In the genomic region with DNA sequence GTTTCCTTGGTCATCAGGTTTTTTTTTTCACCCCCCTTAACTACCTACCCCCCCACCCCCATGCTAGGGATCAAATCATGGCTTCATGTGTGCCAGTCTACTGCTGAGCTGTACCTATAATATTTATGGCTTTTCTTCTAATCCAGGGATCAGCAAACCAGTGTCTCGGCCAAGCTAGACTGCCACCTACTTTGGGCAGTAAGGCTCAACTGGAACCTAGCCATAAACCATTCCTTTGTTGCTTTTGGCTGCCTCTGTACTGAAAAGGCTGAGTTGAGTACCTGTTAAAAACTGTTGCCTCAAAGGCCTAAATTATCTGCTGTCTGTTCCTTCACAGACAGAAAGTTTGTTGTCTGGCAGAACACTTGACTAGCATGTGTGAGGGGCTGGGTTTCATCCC, we compare ENCODE assay signal across 13 mouse cellular contexts.
"Had no signal": no experiment of that assay in that cellular context is flagged by ENCODE, and none has a peak within 500 bp of the region (broad histone marks: within the 10 kb centered on the region; RNA-seq: fewer than 3 reads in every experiment).

No protein-coding gene starts in this region.

- H3K27me3 ChIP-seq: midbrain, embryonic 13.5 days; neural tube, embryonic 12.5 days had no signal

- H3K27ac ChIP-seq: midbrain, embryonic 10.5 days; midbrain, embryonic 13.5 days; neural tube, embryonic 12.5 days had no signal

- ATAC-seq: midbrain, embryonic 13.5 days; midbrain, embryonic 16.5 days had no signal

- H3K9me3 ChIP-seq: midbrain, embryonic 10.5 days; midbrain, embryonic 13.5 days; neural tube, embryonic 12.5 days had no signal

- H3K9ac ChIP-seq: lung, embryonic 14.5 days; midbrain, embryonic 13.5 days; neural tube, embryonic 12.5 days had no signal

- H3K4me3 ChIP-seq: midbrain, embryonic 10.5 days; midbrain, embryonic 13.5 days; myocyte; neural tube, embryonic 12.5 days had no signal

- DNase-seq: lung, embryonic 14.5 days; lung, postnatal 10 days; lung, postnatal 4 days; right cerebral cortex, postnatal 14 days; spleen, adult 18-20 months; thymus, adult 18-20 months; thymus, postnatal 14 days; thymus, postnatal 36 days had no signal

- H3K4me2 ChIP-seq: lung, embryonic 14.5 days; midbrain, embryonic 13.5 days; neural tube, embryonic 12.5 days had no signal
